Mouse (Mus musculus): ENCODE results near the gene Mul1.

- TF ChIP-seq CTCF (IDR thresholded peaks at IDR 0.05; ENCODE audit: extremely low read depth, insufficient read length, insufficient replicate concordance, low read depth, low read length) (no peak), POLR2A (IDR thresholded peaks at IDR 0.05; ENCODE audit: low read depth, low read length) (no peak)
Observed at GRCm38 (mm10) chr4:138395971-138396645, 38.4 kb upstream of the Mul1 start, which contains the start of gene Fam43b.

All from small intestine, adult 2 months (tissue).